Mouse (Mus musculus) gastrocnemius, postnatal 10 days (tissue): ENCODE measurements at regions not wholly inside any gene's neighbourhood (a gene's known extent, or its start where the extent isn't known, plus 50 kb on each side); places are given as distances from the start of the nearest gene placed in this dataset.
"Not testable (repeated sequence)": the region's sequence is repeated elsewhere in the genome, so short reads cannot be mapped to it uniquely, and the experiment has no call there.

ENCODE experiments used
- DNase-seq: peaks from one replicate; pipeline ENCODE4 v3.0.0; 2021; ENCODE audit warnings: mixed read lengths

GRCm38 (mm10) chr13:68049731-68050130, 186.6 kb downstream of the BC048507 start:
- DNase-seq, result not testable (repeated sequence)

GRCm38 (mm10) chr13:68093311-68093710, 230.2 kb downstream of the BC048507 start:
- not testable (repeated sequence) for DNase-seq

DNA sequence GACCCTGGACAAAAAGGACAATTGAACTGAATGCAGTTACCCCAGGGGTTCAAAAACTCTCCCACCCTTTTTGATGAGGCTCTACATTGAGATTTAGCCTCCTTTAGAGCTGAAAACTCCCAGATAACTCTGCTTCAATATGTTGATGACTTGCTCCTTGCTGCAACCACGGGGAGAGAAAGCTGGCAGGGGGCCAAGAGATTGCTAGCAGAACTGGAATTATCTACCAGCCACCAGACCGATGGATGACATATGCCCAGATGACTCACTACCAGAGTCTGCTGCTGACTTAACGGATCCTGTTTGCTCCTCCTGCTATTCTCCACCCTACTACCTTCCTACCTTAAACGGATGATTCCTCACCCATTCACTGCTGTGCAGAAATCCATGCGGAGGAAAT, 253.7 kb downstream of the BC048507 start:
- DNase-seq, result peak; percentile 9
